Comparison of ENCODE assay signal across 11 mouse cellular contexts in the genomic region with DNA sequence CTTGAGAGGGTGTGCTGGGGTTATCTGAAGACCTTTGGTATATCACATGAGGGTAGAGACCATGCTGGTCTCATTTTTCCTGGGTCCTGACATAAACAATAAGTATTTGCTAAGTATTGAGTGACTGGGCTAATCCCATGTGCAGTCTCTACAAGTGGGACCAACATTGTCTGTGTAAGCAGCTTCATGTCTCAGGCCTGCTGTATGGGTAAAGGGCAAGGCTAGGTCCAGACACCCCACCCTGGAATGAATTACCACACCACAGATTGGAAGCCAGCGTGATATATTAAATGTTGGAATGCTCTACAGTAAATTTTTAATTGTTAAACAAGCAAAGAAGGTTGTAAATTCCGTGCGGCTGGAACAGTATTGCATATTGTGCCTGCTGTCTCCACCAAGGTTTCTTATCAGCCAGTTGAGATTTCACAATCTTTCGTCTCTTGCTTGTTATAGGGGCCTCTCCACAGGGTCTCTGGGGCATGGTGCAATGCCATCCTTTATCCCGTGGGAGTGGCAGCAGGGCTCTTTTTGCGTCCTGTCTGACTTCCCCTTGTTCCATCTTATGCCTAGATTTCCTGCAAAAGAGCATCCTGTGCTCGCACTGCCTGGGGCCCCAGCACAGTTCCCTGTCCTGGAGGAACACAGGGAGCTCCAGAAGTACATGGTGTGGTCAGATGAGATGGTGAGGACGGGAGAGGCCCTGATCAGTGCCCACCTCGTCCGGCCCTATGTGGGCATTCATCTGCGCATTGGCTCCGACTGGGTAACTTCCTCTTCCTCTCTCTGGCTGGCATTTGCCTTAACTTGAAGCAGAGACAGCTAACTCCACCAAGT. TPM values are rescaled to one million over a fixed set of nuclear protein-coding genes. Genes with fewer than 3 reads are reported as not detected.
DNase-seq lines count a peak whose midpoint lies in the region; ATAC-seq lines count a peak whose summit lies in the region.
"Had no signal": no experiment of that assay in that cellular context is flagged by ENCODE, and none has a peak within 500 bp of the region (broad histone marks: within the 10 kb centered on the region; RNA-seq: fewer than 3 reads in every experiment).

No protein-coding gene starts in this region.

- ATAC-seq in hindbrain, embryonic 13.5 days (ENCODE audit: low FRiP score): no peak
- ATAC-seq in hindbrain, embryonic 11.5 days (ENCODE audit: low FRiP score): no peak
- ATAC-seq in liver, embryonic 13.5 days (ENCODE audit: low read depth): no peak
- ATAC-seq in stomach, embryonic 16.5 days (ENCODE audit: insufficient read depth, low FRiP score): peak; percentile 81

- H3K27me3 ChIP-seq in hindbrain, embryonic 13.5 days: no peaks in the 10 kb centered on the region
- no peaks in the 10 kb centered on the region for H3K27me3 ChIP-seq in hindbrain, embryonic 11.5 days (ENCODE audit: control insufficient read depth, insufficient read depth, low read length)
- H3K27me3 ChIP-seq in liver, embryonic 13.5 days: no peaks in the 10 kb centered on the region
- H3K27me3 ChIP-seq in stomach, embryonic 16.5 days (ENCODE audit: control insufficient read depth, insufficient read depth, low read length): no peaks in the 10 kb centered on the region
- H3K27me3 ChIP-seq: midbrain, embryonic 12.5 days had no signal

- H3K27ac ChIP-seq in hindbrain, embryonic 13.5 days: no peak overlapping the region
- no peak overlapping the region for H3K27ac ChIP-seq in hindbrain, embryonic 11.5 days (ENCODE audit: low read depth, low read length)
- peak overlapping the region; percentile 87 for H3K27ac ChIP-seq in liver, embryonic 13.5 days
- H3K27ac ChIP-seq in stomach, embryonic 16.5 days (ENCODE audit: low read length): peak overlapping the region; percentile 44
- H3K27ac ChIP-seq: midbrain, embryonic 12.5 days had no signal

- H3K4me3 ChIP-seq in hindbrain, embryonic 13.5 days: no peak overlapping the region
- H3K4me3 ChIP-seq in hindbrain, embryonic 11.5 days (ENCODE audit: low read depth, low read length): no peak overlapping the region
- 0 out of 2 replicates have a peak overlapping the region, but pooled peaks have one; percentile 1 for H3K4me3 ChIP-seq in liver, embryonic 13.5 days (replicated peaks)
- no peak overlapping the region for H3K4me3 ChIP-seq in stomach, embryonic 16.5 days (replicated peaks; ENCODE audit: low read length)
- H3K4me3 ChIP-seq: midbrain, embryonic 12.5 days had no signal

- WGBS in hindbrain, embryonic 13.5 days: 91% methylated on average over 12 of the region's 12 CpGs
- 89% methylated on average over 12 of the region's 12 CpGs for WGBS in hindbrain, embryonic 11.5 days
- 39% methylated on average over 12 of the region's 12 CpGs for WGBS in liver, embryonic 13.5 days (ENCODE audit: insufficient replicate concordance)
- 64% methylated on average over 12 of the region's 12 CpGs for WGBS in stomach, embryonic 16.5 days

- no peaks in the 10 kb centered on the region for H3K9me3 ChIP-seq in hindbrain, embryonic 13.5 days
- no peaks in the 10 kb centered on the region for H3K9me3 ChIP-seq in hindbrain, embryonic 11.5 days (ENCODE audit: control insufficient read depth, low read length)
- H3K9me3 ChIP-seq in liver, embryonic 13.5 days (replicated peaks): no peaks in the 10 kb centered on the region
- no peaks in the 10 kb centered on the region for H3K9me3 ChIP-seq in stomach, embryonic 16.5 days (replicated peaks; ENCODE audit: control insufficient read depth, low read length)
- H3K9me3 ChIP-seq: midbrain, embryonic 12.5 days had no signal

- H3K9ac ChIP-seq in hindbrain, embryonic 13.5 days: 0 out of 2 replicates have a peak overlapping the region, but pooled peaks have one; percentile 14
- H3K9ac ChIP-seq in hindbrain, embryonic 11.5 days (ENCODE audit: low read depth, low read length): no peak overlapping the region
- H3K9ac ChIP-seq in liver, embryonic 13.5 days: peak overlapping the region; percentile 50
- H3K9ac ChIP-seq in stomach, embryonic 16.5 days (ENCODE audit: low read length): no peak overlapping the region
- H3K9ac ChIP-seq: midbrain, embryonic 12.5 days had no signal

- no peak overlapping the region for H3K4me2 ChIP-seq in hindbrain, embryonic 13.5 days
- no peak overlapping the region for H3K4me2 ChIP-seq in hindbrain, embryonic 11.5 days (replicated peaks; ENCODE audit: low read depth, low read length)
- H3K4me2 ChIP-seq in liver, embryonic 13.5 days: peak overlapping the region; percentile 51
- no peak overlapping the region for H3K4me2 ChIP-seq in stomach, embryonic 16.5 days (ENCODE audit: low read depth, low read length)
- H3K4me2 ChIP-seq: midbrain, embryonic 12.5 days had no signal

- DNase-seq in hindbrain, embryonic 11.5 days (ENCODE audit: low spot score): no peak
- peak; percentile 48 to 50 for DNase-seq in spleen, postnatal 36 days (ENCODE audit: low spot score in 2 of 2)
- DNase-seq in spleen, adult 12 weeks (ENCODE audit: low spot score): no peak
- no peak for DNase-seq in liver, embryonic 13.5 days
- no peak for DNase-seq in cerebellum, postnatal 4 days (ENCODE audit: low spot score in 2 of 2)
- DNase-seq in cerebellum, postnatal 25 days: no peak
- DNase-seq: kidney, adult 11 months; right cerebral cortex, postnatal 25 days had no signal

- no peaks in the 10 kb centered on the region for H3K4me1 ChIP-seq in hindbrain, embryonic 13.5 days (replicated peaks)
- no peaks in the 10 kb centered on the region for H3K4me1 ChIP-seq in hindbrain, embryonic 11.5 days (replicated peaks; ENCODE audit: control insufficient read depth, insufficient read depth, low read length)
- H3K4me1 ChIP-seq in liver, embryonic 13.5 days (replicated peaks): peaks cover 50% of the 10 kb centered on the region
- H3K4me1 ChIP-seq in stomach, embryonic 16.5 days (ENCODE audit: control insufficient read depth, insufficient read depth, low read length): 0 out of 2 replicates have a peak, but pooled peaks cover 3% of the 10 kb centered on the region
- H3K4me1 ChIP-seq: midbrain, embryonic 12.5 days had no signal

- peaks cover 49% of the 10 kb centered on the region for H3K36me3 ChIP-seq in hindbrain, embryonic 13.5 days
- 0 out of 2 replicates have a peak, but pooled peaks cover 5% of the 10 kb centered on the region for H3K36me3 ChIP-seq in hindbrain, embryonic 11.5 days (ENCODE audit: control insufficient read depth, insufficient read depth, low read length)
- peaks cover 44% of the 10 kb centered on the region for H3K36me3 ChIP-seq in liver, embryonic 13.5 days
- H3K36me3 ChIP-seq in stomach, embryonic 16.5 days (ENCODE audit: control insufficient read depth, insufficient read depth, low read length): peaks cover 6% of the 10 kb centered on the region

RNA-seq across cellular contexts. Expression of gene Pofut1, which starts 17.9 kb away (rescaled TPM):
- 5.5 and 6.3 TPM in 2 replicates for polyA plus RNA-seq in hindbrain, embryonic 13.5 days (2015; fragmentation: Nextera tagmentation; extraction: Ambion mirVana)
- 6.0 and 8.4 TPM in 2 replicates for polyA plus RNA-seq in hindbrain, embryonic 11.5 days (2014; fragmentation: Nextera tagmentation; extraction: Ambion mirVana)
- 3.3 and 3.5 TPM in 2 replicates for polyA plus RNA-seq in liver, embryonic 13.5 days (2015; fragmentation: Nextera tagmentation; extraction: Ambion mirVana)
- 6.7 and 8.2 TPM in 2 replicates for polyA plus RNA-seq in stomach, embryonic 16.5 days (2015; fragmentation: Nextera tagmentation; extraction: Ambion mirVana)

RNA-seq across cellular contexts. Expression of gene Plagl2, which starts 18.0 kb away (rescaled TPM):
- 7.2 and 8.1 TPM in 2 replicates for polyA plus RNA-seq in hindbrain, embryonic 13.5 days (2015; fragmentation: Nextera tagmentation; extraction: Ambion mirVana)
- 26.9 and 27.1 TPM in 2 replicates for polyA plus RNA-seq in hindbrain, embryonic 11.5 days (2014; fragmentation: Nextera tagmentation; extraction: Ambion mirVana)
- 13.6 and 19.5 TPM in 2 replicates for polyA plus RNA-seq in liver, embryonic 13.5 days (2015; fragmentation: Nextera tagmentation; extraction: Ambion mirVana)
- polyA plus RNA-seq in stomach, embryonic 16.5 days (2015; fragmentation: Nextera tagmentation; extraction: Ambion mirVana): 19.6 and 21.8 TPM in 2 replicates

RNA-seq across cellular contexts. Expression of gene Kif3b, which starts 32.0 kb away (rescaled TPM):
- polyA plus RNA-seq in hindbrain, embryonic 13.5 days (2015; fragmentation: Nextera tagmentation; extraction: Ambion mirVana): 16.2 and 16.9 TPM in 2 replicates
- 8.2 and 9.4 TPM in 2 replicates for polyA plus RNA-seq in hindbrain, embryonic 11.5 days (2014; fragmentation: Nextera tagmentation; extraction: Ambion mirVana)
- 1.8 and 2.2 TPM in 2 replicates for polyA plus RNA-seq in liver, embryonic 13.5 days (2015; fragmentation: Nextera tagmentation; extraction: Ambion mirVana)
- polyA plus RNA-seq in stomach, embryonic 16.5 days (2015; fragmentation: Nextera tagmentation; extraction: Ambion mirVana): 6.7 TPM in 2 replicates

RNA-seq across cellular contexts. Expression of gene Tspyl3, which starts 34.0 kb away (rescaled TPM):
- 25.7 and 28.6 TPM in 2 replicates for polyA plus RNA-seq in hindbrain, embryonic 13.5 days (2015; fragmentation: Nextera tagmentation; extraction: Ambion mirVana)
- polyA plus RNA-seq in hindbrain, embryonic 11.5 days (2014; fragmentation: Nextera tagmentation; extraction: Ambion mirVana): 7.0 and 7.4 TPM in 2 replicates
- polyA plus RNA-seq in liver, embryonic 13.5 days (2015; fragmentation: Nextera tagmentation; extraction: Ambion mirVana): 3.0 and 3.1 TPM in 2 replicates
- polyA plus RNA-seq in stomach, embryonic 16.5 days (2015; fragmentation: Nextera tagmentation; extraction: Ambion mirVana): 9.2 and 9.9 TPM in 2 replicates

Comparison
In these comparisons a context has a peak if more than half of its experiments do, and no peak if none do; other contexts are left out.
1. H3K9ac ChIP-seq: peak in hindbrain, embryonic 13.5 days (single experiment) and liver, embryonic 13.5 days (single experiment); none in hindbrain, embryonic 11.5 days (single experiment) and stomach, embryonic 16.5 days (single experiment).
2. DNase-seq: peak in spleen, postnatal 36 days (2 of 2); none in hindbrain, embryonic 11.5 days (single experiment), spleen, adult 12 weeks (single experiment), liver, embryonic 13.5 days (single experiment), cerebellum, postnatal 4 days (0 of 2) and cerebellum, postnatal 25 days (0 of 2).
3. H3K27ac ChIP-seq: peak in liver, embryonic 13.5 days (single experiment) and stomach, embryonic 16.5 days (single experiment); none in hindbrain, embryonic 13.5 days (single experiment) and hindbrain, embryonic 11.5 days (single experiment).